Mouse (Mus musculus) right cerebral cortex, postnatal 4 days (tissue): ENCODE results near the gene Mkks.

Experiments
- DNase-seq: peaks from one replicate; pipeline ENCODE4 v3.0.0-alpha.2; 2022

Gene Mkks

GRCm38 (mm10) chr2:136834715-136835075, 56.5 kb downstream of the Mkks start:
- DNase-seq = no peak

GRCm38 (mm10) chr2:136833976-136834714, 57.0 kb downstream of the Mkks start:
- no peak for DNase-seq

- no peak for DNase-seq
Measured at GRCm38 (mm10) chr2:136832936-136833335, 58.3 kb downstream of the Mkks start.

GRCm38 (mm10) chr2:136827612-136828011, 63.6 kb downstream of the Mkks start:
- DNase-seq = no peak
